Mouse (Mus musculus) neutrophil, adult 65 days (primary cell): ENCODE data around the gene Gm5796. TPM values are rescaled to one million over a fixed set of nuclear protein-coding genes. Genes with fewer than 3 reads are reported as not detected.

Source experiments
- total RNA-seq: library from RNA; stranded (reverse); gene quantifications from 2 replicates; pipeline ENCODE4 v1.2.4, GENCODE M21; 2023

Gene Gm5796
- not detected in 2 replicates for total RNA-seq

DNA sequence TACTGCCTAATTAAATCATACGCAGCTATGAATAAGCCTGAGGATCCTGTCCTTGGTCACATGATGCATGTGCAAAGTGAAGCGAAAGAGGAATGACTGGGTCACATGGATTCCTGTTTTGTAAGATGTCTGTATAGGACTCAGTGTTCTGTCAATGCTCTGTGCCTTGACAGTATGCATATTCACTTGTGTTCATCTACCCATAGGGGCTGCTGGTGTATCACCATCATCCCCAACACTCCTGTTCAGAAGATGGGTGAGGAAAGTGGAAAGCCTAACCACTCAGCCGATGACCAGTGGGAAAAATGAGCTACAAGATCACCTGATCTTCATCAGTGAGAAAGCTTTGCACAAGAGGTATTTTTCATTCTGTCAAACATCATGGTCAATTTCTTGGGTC is at the start of gene Gm5796:
Gene Gm5796 (plus strand): TSS at position 301 of the 400 bp plus-strand sequence.

GRCm38 (mm10) chr14:3998094-3998493 is 25.6 kb upstream of the Gm5796 start, which contains the start of gene Gm3099:
Gene Gm3099 (plus strand): TSS chr14:3998394.

DNA sequence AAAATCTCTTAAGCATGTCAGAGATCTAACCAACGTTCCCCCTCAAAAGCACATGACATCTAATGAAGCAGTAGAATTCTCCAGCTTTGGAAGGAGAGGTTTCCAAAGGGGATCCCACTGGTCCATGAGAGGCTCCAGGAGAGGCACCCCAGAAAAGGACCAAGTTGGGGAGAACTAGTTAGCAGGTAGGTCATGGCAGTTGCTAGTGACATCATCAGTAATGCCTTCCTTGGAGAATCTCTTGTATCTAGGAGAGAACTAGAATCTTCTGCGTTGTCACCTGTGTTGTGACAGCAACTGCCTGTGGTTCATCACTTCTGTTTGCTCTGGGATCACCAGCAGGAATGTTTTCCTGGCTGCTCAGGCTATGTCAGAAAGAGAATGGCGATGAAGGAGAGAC is 60.1 kb downstream of the Gm5796 start, which contains the start of gene Gm3115:
Gene Gm3115 (plus strand): TSS at position 301 of the 400 bp plus-strand sequence.

Other genes with a start within 250 kb of the Gm5796 start
- not detected in 2 replicates for gene Gm3002, start 213.9 kb upstream of the Gm5796 start, total RNA-seq
- gene Gm3033, start 177.7 kb upstream of the Gm5796 start, total RNA-seq, result not detected in 2 replicates
- not detected in 2 replicates for gene Gm2916, start 139.8 kb upstream of the Gm5796 start, total RNA-seq
- not detected in 2 replicates for gene Gm3029, start 92.2 kb upstream of the Gm5796 start, total RNA-seq
- gene Gm3095, start 60.4 kb upstream of the Gm5796 start, total RNA-seq, result not detected in 2 replicates
- gene Gm3099, start 25.5 kb upstream of the Gm5796 start, total RNA-seq, result not detected in 2 replicates
- not detected in 2 replicates for gene Gm3115, start 60.2 kb downstream of the Gm5796 start, total RNA-seq
- gene Gm8108, start 86.6 kb downstream of the Gm5796 start, total RNA-seq, result not detected in 2 replicates
- gene Gm3127, start 141.1 kb downstream of the Gm5796 start, total RNA-seq, result not detected in 2 replicates
- gene Gm2974, start 158.6 kb downstream of the Gm5796 start, total RNA-seq, result not detected in 2 replicates
- not detected in 2 replicates for gene Gm3138, start 225.7 kb downstream of the Gm5796 start, total RNA-seq